Mouse (Mus musculus) right cerebral cortex, adult 18-20 months (tissue): Measurements from ENCODE around the gene Hes3.
A peak's percentile ranks its signal among the peaks of the same experiment; 100 is the strongest.

ENCODE experiments used
- DNase-seq: peaks from one replicate; pipeline ENCODE4 v3.0.0; 2022; ENCODE audit warnings: mixed read lengths

Hes3 gene

GRCm38 (mm10) chr4:152304685-152305084, 13.2 kb upstream of the Hes3 start:
- no peak for DNase-seq

- DNase-seq = no peak
Measured at GRCm38 (mm10) chr4:152303172-152303571, 11.7 kb upstream of the Hes3 start.

- DNase-seq = no peak
Measured at GRCm38 (mm10) chr4:152302012-152302411, 10.6 kb upstream of the Hes3 start.

GRCm38 (mm10) chr4:152300375-152300774, 8.9 kb upstream of the Hes3 start:
- DNase-seq = no peak

GRCm38 (mm10) chr4:152298836-152299235, 7.4 kb upstream of the Hes3 start:
- DNase-seq = no peak

- DNase-seq = peak; percentile 99
Measured at GRCm38 (mm10) chr4:152296874-152297861, 5.7 kb upstream of the Hes3 start, which contains the start of gene Icmt. Icmt (plus strand) TSS chr4:152297227.

GRCm38 (mm10) chr4:152296371-152296770, 4.9 kb upstream of the Hes3 start:
- DNase-seq = no peak

- DNase-seq = no peak
Measured at GRCm38 (mm10) chr4:152295916-152296315, 4.5 kb upstream of the Hes3 start.

GRCm38 (mm10) chr4:152294188-152294929, 2.9 kb upstream of the Hes3 start:
- no peak for DNase-seq

GRCm38 (mm10) chr4:152292102-152292765, 772 bp upstream of the Hes3 start:
- no peak for DNase-seq

GRCm38 (mm10) chr4:152290991-152291390, 471 bp downstream of the Hes3 start:
- no peak for DNase-seq

- no peak for DNase-seq
Measured at GRCm38 (mm10) chr4:152290385-152290784, 1.1 kb downstream of the Hes3 start.

GRCm38 (mm10) chr4:152288398-152288945, 3.0 kb downstream of the Hes3 start:
- DNase-seq = no peak

GRCm38 (mm10) chr4:152287317-152288120, 3.9 kb downstream of the Hes3 start:
- no peak for DNase-seq

- no peak for DNase-seq
Measured at GRCm38 (mm10) chr4:152286887-152287286, 4.6 kb downstream of the Hes3 start.

GRCm38 (mm10) chr4:152286183-152286582, 5.3 kb downstream of the Hes3 start:
- no peak for DNase-seq

- peak; percentile 63 for DNase-seq
Measured at GRCm38 (mm10) chr4:152285505-152285904, 6.0 kb downstream of the Hes3 start.

- DNase-seq = peak; percentile 84
Measured at GRCm38 (mm10) chr4:152283186-152283950, 8.1 kb downstream of the Hes3 start.

GRCm38 (mm10) chr4:152282721-152283120, 8.7 kb downstream of the Hes3 start:
- DNase-seq = no peak

GRCm38 (mm10) chr4:152281601-152282000, 9.9 kb downstream of the Hes3 start:
- no peak for DNase-seq

GRCm38 (mm10) chr4:152278986-152279385, 12.5 kb downstream of the Hes3 start:
- peak; percentile 83 for DNase-seq
